Mouse (Mus musculus): ENCODE measurements at regions not wholly inside any gene's neighbourhood (a gene's known extent, or its start where the extent isn't known, plus 50 kb on each side); places are given as distances from the start of the nearest gene placed in this dataset.

DNA sequence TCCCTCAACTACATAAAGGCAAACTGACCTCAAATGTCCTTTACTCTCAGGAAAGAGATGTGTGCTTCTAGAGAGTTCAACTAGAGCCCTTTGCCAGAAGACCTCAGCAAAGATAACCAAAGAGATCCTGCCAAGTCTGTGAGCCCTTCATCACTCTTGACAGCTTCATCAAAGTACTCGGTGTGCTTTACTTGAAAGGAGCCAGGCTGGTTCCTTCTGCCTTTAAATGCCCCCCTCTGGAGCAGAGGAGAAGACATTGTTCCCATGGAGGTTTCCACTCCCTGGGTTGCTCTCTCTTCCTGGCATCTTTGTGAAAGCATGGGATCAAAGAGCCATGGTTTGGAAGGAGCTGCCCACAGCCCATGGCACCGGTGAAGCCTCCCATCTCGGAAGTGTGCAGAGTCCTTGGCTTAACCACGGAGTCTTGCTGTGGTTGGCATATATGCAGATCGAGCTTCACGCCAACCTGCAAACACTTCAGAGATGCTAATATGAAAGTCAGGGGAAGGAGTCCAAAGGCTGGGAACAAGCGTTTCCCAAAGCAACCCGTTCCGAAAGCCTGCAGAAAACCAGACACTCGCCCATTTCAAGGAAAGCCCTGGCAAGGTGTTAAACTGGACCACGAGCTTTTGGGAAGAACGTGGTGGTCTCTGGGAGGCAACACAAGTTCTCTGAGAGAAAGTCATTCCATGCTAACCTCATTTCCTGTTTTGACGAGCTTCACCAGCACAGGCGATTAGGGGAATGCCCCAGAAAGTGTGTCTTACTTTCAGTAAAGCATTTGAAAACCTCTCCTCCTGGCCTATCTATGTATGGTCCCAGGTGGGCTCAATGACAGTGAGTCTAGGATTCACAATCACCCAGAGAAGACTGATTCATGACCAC is 223.5 kb upstream of the Spdye4c start:
- Histone ChIP-seq H3K4me2 (ENCODE audit: low read depth) (no peak overlapping the region), H3K4me3 (no peak overlapping the region), H3K27me3 (ENCODE audit: control insufficient read depth, insufficient read depth, insufficient read length) (no peaks in the 10 kb centered on the region), H3K36me3 (ENCODE audit: control insufficient read depth, insufficient read depth) (peaks cover 7% of the 10 kb centered on the region), H3ac (ENCODE audit: control insufficient read depth, insufficient read length) (no peak overlapping the region), H3K79me2 (ENCODE audit: control insufficient read depth, insufficient read depth) (peaks cover 91% of the 10 kb centered on the region)
- TF ChIP-seq CEBPB (IDR thresholded peaks at IDR 0.05; ENCODE audit: insufficient read depth, poor library complexity, severe bottlenecking) (no peak), MYOG (IDR thresholded peaks at IDR 0.05; ENCODE audit: control insufficient read depth in 1 of 3, insufficient read depth in 1 of 3, insufficient read length in 2 of 3, low read depth in 2 of 3) (no peak), USF1 (IDR thresholded peaks at IDR 0.05; ENCODE audit: low read depth) (no peak), TCF3 (IDR thresholded peaks at IDR 0.05; ENCODE audit: insufficient read length, low read depth) (no peak), MAX (IDR thresholded peaks at IDR 0.05; ENCODE audit: low read depth) (no peak), MYOD1 (IDR thresholded peaks at IDR 0.05; ENCODE audit: control insufficient read depth in 1 of 3, insufficient read length in 2 of 3, low read depth in 2 of 3) (no peak), TCF12 (IDR thresholded peaks at IDR 0.05; ENCODE audit: insufficient read depth, poor library complexity, severe bottlenecking) (no peak), E2F4 (IDR thresholded peaks at IDR 0.05; ENCODE audit: insufficient read depth) (no peak), SRF (IDR thresholded peaks at IDR 0.05; ENCODE audit: control insufficient read depth, insufficient read length, low read depth) (no peak)

DNA sequence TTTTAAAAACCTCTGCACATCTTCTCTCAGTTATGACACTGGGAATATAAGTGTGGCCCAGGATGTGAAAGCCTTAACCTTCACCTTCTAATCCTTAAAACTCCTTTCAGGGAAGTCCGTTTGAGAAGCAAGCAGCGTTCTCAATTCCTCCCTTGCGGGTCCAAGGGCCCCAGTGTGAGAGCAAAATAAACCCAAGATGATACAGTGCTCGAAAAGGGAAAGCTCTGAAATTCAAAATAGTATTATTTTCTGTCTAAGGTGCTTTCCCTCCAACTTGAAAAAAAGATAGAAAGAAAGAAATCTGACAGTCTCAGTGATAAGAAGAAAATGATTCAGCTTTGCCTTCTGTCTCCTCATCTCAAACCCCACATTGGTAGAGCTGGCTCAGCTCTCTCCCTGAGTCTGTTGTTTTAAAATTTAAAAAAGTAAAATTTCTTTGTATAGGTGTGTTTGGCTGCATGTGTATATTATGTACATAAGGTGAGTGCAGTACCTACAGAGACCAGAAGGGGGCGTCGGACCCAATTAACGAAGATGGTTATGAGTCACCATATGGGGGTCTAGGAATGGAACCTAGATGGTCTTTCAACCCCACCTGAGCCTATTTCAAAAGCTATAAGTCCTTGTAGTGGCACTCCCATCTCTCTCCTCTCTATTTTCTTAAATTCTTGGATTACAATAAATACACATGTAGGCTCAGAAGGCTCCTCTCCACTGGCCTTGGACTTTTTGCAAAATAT is 222.3 kb upstream of the Spdye4c start:
- no peak overlapping the region for H3ac ChIP-seq (ENCODE audit: control insufficient read depth, insufficient read length)
- H3K36me3 ChIP-seq (ENCODE audit: control insufficient read depth, insufficient read depth): peaks cover 7% of the 10 kb centered on the region
- H3K4me2 ChIP-seq (ENCODE audit: low read depth): no peak overlapping the region
- H3K27me3 ChIP-seq (ENCODE audit: control insufficient read depth, insufficient read depth, insufficient read length): no peaks in the 10 kb centered on the region
- peaks cover 93% of the 10 kb centered on the region for H3K79me2 ChIP-seq (ENCODE audit: control insufficient read depth, insufficient read depth)
- H3K4me3 ChIP-seq: no peak overlapping the region
- no peak for TF ChIP-seq SRF (IDR thresholded peaks at IDR 0.05; ENCODE audit: control insufficient read depth, insufficient read length, low read depth)
- TF ChIP-seq REST (IDR thresholded peaks at IDR 0.05; ENCODE audit: insufficient read depth, insufficient read length): no peak
- TF ChIP-seq MAX (IDR thresholded peaks at IDR 0.05; ENCODE audit: low read depth): no peak
- no peak for TF ChIP-seq TCF3 (IDR thresholded peaks at IDR 0.05; ENCODE audit: insufficient read length, low read depth)
- no peak for TF ChIP-seq POLR2AphosphoS2 (IDR thresholded peaks at IDR 0.05; ENCODE audit: insufficient read length, low read depth)
- no peak for TF ChIP-seq CEBPB (IDR thresholded peaks at IDR 0.05; ENCODE audit: insufficient read depth, poor library complexity, severe bottlenecking)
- TF ChIP-seq MYOG (IDR thresholded peaks at IDR 0.05; ENCODE audit: control insufficient read depth in 1 of 3, insufficient read depth in 1 of 3, insufficient read length in 2 of 3, low read depth in 2 of 3): no peak
- no peak for TF ChIP-seq E2F4 (IDR thresholded peaks at IDR 0.05; ENCODE audit: insufficient read depth)
- TF ChIP-seq POLR2A (IDR thresholded peaks at IDR 0.05; ENCODE audit: insufficient read length, low read depth): no peak
- TF ChIP-seq TCF12 (IDR thresholded peaks at IDR 0.05; ENCODE audit: insufficient read depth, poor library complexity, severe bottlenecking): no peak
- no peak for TF ChIP-seq MYOD1 (IDR thresholded peaks at IDR 0.05; ENCODE audit: control insufficient read depth in 1 of 3, insufficient read length in 2 of 3, low read depth in 2 of 3)
- no peak for TF ChIP-seq USF1 (IDR thresholded peaks at IDR 0.05; ENCODE audit: low read depth)

GRCm38 (mm10) chr2:128370821-128371220 is 220.2 kb upstream of the Spdye4c start:
- Histone ChIP-seq H3K79me2 (ENCODE audit: control insufficient read depth, insufficient read depth) (peaks cover 97% of the 10 kb centered on the region), H3K27me3 (ENCODE audit: control insufficient read depth, insufficient read depth, insufficient read length) (no peaks in the 10 kb centered on the region), H3ac (ENCODE audit: control insufficient read depth, insufficient read length) (no peak overlapping the region), H3K4me2 (ENCODE audit: low read depth) (no peak overlapping the region), H3K4me3 (no peak overlapping the region), H3K36me3 (ENCODE audit: control insufficient read depth, insufficient read depth) (peaks cover 7% of the 10 kb centered on the region)
- no peak for TF ChIP-seq MYOD1 (IDR thresholded peaks at IDR 0.05; ENCODE audit: control insufficient read depth in 1 of 3, insufficient read length in 2 of 3, low read depth in 2 of 3)
- no peak for TF ChIP-seq TCF12 (IDR thresholded peaks at IDR 0.05; ENCODE audit: insufficient read depth, poor library complexity, severe bottlenecking)
- no peak for TF ChIP-seq E2F4 (IDR thresholded peaks at IDR 0.05; ENCODE audit: insufficient read depth)
- TF ChIP-seq TCF3 (IDR thresholded peaks at IDR 0.05; ENCODE audit: insufficient read length, low read depth): no peak
- TF ChIP-seq MAX (IDR thresholded peaks at IDR 0.05; ENCODE audit: low read depth): no peak
- no peak for TF ChIP-seq CEBPB (IDR thresholded peaks at IDR 0.05; ENCODE audit: insufficient read depth, poor library complexity, severe bottlenecking)
- no peak for TF ChIP-seq POLR2A (IDR thresholded peaks at IDR 0.05; ENCODE audit: insufficient read length, low read depth)
- no peak for TF ChIP-seq POLR2AphosphoS2 (IDR thresholded peaks at IDR 0.05; ENCODE audit: insufficient read length, low read depth)
- no peak for TF ChIP-seq USF1 (IDR thresholded peaks at IDR 0.05; ENCODE audit: low read depth)
- TF ChIP-seq SRF (IDR thresholded peaks at IDR 0.05; ENCODE audit: control insufficient read depth, insufficient read length, low read depth): no peak
- TF ChIP-seq REST (IDR thresholded peaks at IDR 0.05; ENCODE audit: insufficient read depth, insufficient read length): no peak
- TF ChIP-seq MYOG (IDR thresholded peaks at IDR 0.05; ENCODE audit: control insufficient read depth in 1 of 3, insufficient read depth in 1 of 3, insufficient read length in 2 of 3, low read depth in 2 of 3): no peak

DNA sequence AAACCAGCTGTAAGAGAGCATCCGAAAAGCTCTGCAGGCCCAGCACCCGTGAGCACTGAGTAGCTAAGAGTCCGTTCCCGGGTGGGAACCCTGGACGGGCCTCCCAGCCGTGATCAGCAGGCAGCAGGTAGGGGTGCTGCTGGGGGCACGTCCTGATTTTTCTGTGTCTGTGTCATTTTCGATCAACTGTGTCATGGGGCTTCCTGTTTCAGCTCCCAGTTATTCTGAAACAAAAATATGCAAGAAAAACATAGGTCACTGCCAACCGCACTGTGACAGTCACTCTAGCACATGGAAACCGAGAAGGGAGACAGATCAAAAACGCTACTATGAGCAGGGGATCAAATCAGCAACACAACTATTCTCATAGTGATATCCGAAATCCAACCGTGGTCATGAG is 218.8 kb upstream of the Spdye4c start:
- Histone ChIP-seq H3K4me2 (ENCODE audit: low read depth) (no peak overlapping the region), H3K4me3 (no peak overlapping the region), H3K79me2 (ENCODE audit: control insufficient read depth, insufficient read depth) (peaks cover 97% of the 10 kb centered on the region), H3ac (ENCODE audit: control insufficient read depth, insufficient read length) (no peak overlapping the region), H3K27me3 (ENCODE audit: control insufficient read depth, insufficient read depth, insufficient read length) (no peaks in the 10 kb centered on the region), H3K36me3 (ENCODE audit: control insufficient read depth, insufficient read depth) (peaks cover 7% of the 10 kb centered on the region)
- TF ChIP-seq REST (IDR thresholded peaks at IDR 0.05; ENCODE audit: insufficient read depth, insufficient read length): no peak
- TF ChIP-seq USF1 (IDR thresholded peaks at IDR 0.05; ENCODE audit: low read depth): no peak
- TF ChIP-seq MYOD1 (IDR thresholded peaks at IDR 0.05; ENCODE audit: control insufficient read depth in 1 of 3, insufficient read length in 2 of 3, low read depth in 2 of 3): no peak
- TF ChIP-seq MYOG (IDR thresholded peaks at IDR 0.05; ENCODE audit: control insufficient read depth in 1 of 3, insufficient read depth in 1 of 3, insufficient read length in 2 of 3, low read depth in 2 of 3): no peak
- no peak for TF ChIP-seq POLR2AphosphoS2 (IDR thresholded peaks at IDR 0.05; ENCODE audit: insufficient read length, low read depth)
- no peak for TF ChIP-seq SRF (IDR thresholded peaks at IDR 0.05; ENCODE audit: control insufficient read depth, insufficient read length, low read depth)
- no peak for TF ChIP-seq MAX (IDR thresholded peaks at IDR 0.05; ENCODE audit: low read depth)
- no peak for TF ChIP-seq E2F4 (IDR thresholded peaks at IDR 0.05; ENCODE audit: insufficient read depth)
- TF ChIP-seq TCF3 (IDR thresholded peaks at IDR 0.05; ENCODE audit: insufficient read length, low read depth): no peak
- no peak for TF ChIP-seq POLR2A (IDR thresholded peaks at IDR 0.05; ENCODE audit: insufficient read length, low read depth)
- no peak for TF ChIP-seq TCF12 (IDR thresholded peaks at IDR 0.05; ENCODE audit: insufficient read depth, poor library complexity, severe bottlenecking)
- TF ChIP-seq CEBPB (IDR thresholded peaks at IDR 0.05; ENCODE audit: insufficient read depth, poor library complexity, severe bottlenecking): no peak
